Mouse (Mus musculus) adrenal gland, adult 8-10 months (tissue): ENCODE measurements around the gene F3. TPM values are rescaled to one million over a fixed set of nuclear protein-coding genes. Genes with fewer than 3 reads are reported as not detected.
A peak's percentile ranks its signal among the peaks of the same experiment; 100 is the strongest.

Experiments
- DNase-seq: peaks from one replicate; pipeline ENCODE4 v3.0.0; 2022
- total RNA-seq, 4 experiments: library from RNA; stranded (reverse); gene quantifications; 2 replicates each; pipeline ENCODE4 v1.2.4; 2022

F3 gene
- 10 to 100 TPM in 2 of 4 experiments, 1 to 10 TPM in 2; 8.5 to 12.6 (median 9.4) TPM for total RNA-seq

- DNase-seq = peak; percentile 69
These were observed at the start of gene F3 for GRCm38 (mm10) chr3:121722971-121723844. Gene F3, plus strand, starts transcription at chr3:121723537.

DNA sequence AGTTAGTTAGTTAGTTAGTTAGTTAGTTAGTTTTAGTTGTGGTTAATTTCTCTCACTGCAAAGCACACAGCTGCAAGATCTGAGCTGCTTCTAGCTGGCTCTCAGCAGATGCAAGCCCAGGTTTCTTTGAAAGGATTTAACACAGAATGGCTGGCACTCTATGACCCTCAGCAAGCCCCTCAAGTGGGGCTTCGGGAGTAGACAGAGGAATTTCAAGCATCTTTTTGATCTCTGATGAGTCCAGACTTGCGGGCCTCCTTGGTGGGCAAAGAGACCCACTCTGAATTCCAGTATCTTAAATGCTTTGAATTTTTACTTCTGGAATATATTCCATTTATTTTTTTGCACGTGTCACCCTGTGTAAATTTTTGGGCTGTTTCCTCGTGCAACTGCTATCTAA lies 44.4 kb upstream of the F3 start:
- no peak for DNase-seq

DNA sequence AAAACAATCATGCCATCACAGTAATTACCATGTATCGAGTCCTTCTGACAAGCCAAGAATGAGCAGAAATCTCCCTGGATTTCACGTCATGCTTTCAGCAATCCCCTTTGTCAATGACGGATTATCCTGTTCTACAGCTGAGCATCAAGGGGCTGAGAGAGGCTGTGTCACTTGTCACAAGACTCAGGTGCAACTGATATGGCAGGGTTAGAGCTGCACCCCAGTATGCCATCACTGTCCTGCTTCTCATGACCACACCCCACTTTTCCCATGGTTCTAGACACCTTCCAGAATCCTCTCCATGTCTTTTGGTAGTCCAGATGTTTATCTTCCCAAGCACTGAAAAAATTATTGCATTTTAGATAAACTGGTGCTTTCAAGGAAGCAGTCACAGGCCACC lies 43.9 kb upstream of the F3 start:
- DNase-seq = no peak

DNA sequence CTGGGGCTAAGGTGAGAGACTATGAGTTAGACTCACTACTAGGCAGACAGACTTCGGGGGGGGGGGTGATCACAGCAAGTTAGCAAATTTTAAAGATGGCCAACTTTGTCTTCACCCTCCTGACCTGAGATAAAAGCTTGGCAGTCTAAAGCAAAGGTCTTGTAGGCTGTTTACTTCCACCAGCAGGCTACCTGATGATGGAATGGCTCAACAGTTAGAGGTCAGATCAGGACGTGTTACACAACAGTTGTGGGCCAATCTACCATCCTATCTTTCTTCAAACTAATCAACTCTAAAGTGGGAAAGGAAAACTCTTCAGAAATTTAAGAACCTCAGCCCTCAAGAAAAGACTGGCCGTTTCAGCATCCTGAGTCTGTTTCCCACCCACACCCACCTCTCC lies 43.1 kb upstream of the F3 start:
- no peak for DNase-seq

DNA sequence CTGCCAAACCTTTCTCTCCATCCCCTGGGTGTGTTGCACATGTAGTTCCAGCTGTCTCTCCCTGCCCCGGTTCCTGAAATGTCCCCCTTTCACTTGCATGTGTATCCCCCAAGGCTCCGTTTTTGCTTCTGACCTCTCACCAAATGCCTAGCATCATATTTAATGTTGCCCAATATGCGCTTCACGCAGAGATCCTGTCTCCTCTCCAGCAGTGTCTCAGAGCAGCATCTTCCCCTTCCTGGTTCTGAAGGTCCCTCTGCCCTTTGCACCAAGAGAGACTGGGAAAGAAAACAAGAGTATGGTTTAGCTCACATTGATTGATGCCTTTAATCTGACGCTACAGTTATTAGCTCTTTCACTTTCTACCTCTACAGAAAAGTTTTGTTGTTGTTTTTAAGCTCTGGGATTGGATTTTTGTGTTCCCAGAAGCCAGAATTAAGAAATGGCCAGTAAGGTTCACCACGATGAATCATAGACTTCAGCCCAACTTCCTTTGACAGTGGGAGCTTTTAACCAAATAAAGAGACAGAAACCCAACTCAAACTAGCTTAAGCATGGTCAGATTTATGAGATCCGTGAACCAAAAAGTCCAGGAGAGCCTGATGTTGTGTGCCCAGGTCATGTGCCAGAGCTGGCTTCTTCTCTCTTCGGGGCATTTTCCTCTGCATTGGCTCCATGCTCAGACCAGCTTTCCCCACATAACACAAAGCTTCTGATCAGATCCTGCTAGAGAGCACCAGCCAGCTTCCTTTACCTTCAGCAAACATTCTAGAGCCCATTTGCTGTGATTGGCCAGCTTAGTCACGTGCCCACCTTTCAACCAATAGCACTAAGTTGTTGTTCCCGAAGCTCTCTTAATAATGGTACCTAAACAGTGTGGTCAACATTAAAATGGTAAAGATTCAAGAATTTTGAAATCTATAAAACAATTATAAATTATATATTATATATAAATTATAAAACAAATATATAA lies 40.6 kb upstream of the F3 start:
- no peak for DNase-seq

DNA sequence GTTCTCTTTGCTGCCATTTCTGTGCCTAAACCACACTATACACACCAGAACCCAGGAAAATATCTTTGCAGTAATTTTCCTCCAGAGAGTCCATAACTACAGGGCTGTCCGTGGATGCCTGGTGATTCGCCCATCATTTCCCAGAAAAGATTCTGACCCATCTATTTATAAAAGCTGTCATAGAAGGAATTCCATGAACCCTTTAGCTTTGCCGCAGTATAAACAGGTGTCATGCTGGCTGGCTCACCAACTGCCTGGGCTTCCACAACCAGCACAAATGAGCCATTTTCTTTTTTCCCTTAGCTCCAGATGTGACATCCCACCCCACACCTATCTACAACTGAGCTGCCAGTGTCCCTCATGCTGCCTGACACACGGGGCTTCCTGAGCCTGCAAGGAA lies 38.8 kb upstream of the F3 start:
- no peak for DNase-seq

- DNase-seq = no peak
These were observed 38.4 kb upstream of the F3 start for GRCm38 (mm10) chr3:121684963-121685362.

DNA sequence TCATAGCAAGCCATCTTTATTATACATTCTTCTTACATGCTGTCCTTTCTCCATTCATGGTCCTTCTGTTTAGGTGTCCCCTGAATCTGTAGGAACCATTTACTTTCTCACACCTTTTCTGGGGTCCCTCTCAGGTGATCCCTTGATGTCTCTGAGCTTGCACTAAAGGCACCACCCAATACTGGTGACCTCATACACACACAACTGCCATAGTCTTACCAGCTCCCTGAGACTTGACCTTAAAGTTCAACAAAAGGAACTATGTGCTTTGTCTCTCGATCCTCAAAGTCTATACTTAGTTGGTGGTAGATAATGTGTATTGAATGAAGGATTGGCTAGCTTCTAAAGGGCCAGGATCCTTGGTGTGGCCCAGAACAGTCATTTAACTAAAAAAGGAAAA lies 37.4 kb upstream of the F3 start:
- no peak for DNase-seq

- no peak for DNase-seq
These were observed 36.9 kb upstream of the F3 start for GRCm38 (mm10) chr3:121686408-121686911.

DNA sequence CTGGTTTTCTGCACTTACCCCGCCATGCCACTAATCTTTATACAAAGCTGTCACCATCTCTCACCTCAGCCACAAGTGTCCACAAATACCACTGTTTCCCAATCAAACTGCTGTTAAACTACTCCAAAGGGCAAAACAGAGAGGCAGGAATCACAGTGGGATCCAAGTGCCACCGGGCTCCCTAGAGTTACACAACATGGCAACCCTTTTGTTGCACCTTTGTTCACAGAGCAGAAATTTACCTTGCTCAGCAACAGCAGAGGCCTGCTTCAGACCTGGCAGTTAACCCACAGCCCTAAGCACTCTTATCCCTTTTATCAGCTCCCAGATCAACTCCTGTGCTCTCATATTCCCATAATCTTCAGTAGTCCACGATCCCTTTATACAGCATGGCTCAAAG lies 35.6 kb upstream of the F3 start:
- no peak for DNase-seq

DNA sequence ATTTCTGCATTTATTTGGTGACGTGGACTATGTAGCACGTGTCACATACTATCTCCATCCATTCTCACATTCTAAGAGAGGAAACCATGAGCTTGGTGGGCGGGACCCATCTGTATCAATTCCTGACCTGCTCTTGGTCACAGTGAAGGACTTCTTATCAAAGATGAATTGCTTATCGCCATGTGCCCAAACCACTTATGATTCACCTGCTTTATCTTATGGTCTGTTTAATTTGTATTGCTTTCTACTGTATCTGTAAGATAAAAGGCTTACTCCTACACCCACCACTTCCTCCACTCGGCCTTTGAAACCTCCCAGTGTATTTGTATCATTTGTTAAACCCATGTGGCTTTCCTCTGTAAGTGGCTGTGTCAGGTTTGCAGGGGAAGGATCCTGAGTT lies 34.3 kb upstream of the F3 start:
- DNase-seq = no peak

DNA sequence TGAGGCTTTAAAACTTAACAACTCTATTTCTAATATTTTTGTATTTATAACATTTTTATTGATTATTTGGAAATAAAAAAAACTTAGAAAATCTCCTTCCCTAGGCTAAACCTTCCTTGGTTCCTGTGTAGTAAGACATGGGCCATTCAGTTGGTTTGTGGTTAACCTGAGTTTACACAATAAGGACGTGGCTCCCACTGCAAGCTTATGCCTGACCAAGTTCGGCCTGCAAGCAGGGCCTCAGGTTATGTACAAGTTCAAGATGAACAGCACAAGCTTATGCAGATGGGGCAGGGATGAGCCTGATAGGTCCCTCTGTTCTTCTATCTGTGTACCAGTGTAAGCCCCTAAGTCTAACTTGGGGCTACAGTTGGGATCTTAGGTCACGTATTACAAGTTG lies 33.6 kb upstream of the F3 start:
- no peak for DNase-seq

GRCm38 (mm10) chr3:121693001-121693730 lies 30.2 kb upstream of the F3 start:
- no peak for DNase-seq

DNA sequence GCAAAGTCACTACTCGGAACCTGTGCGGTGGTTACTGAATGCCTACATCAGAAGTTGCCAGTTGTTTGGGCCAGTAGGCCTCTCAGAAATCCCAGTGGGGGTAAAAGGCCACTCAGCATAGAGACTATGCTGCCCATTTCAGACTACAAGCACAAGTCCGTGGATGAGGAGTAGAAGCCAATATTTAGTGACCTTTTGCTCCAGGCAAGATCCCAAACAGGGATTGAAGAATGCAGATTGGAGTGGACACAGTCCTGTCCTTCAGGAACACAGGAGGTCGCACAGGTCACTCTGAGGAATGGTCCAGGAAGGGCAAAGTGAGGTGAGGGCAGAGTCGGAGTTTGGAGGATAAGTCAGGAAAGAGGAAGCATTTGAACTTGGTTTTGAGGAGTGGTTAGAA lies 29.6 kb upstream of the F3 start:
- no peak for DNase-seq

- DNase-seq = no peak
These were observed 26.2 kb upstream of the F3 start for GRCm38 (mm10) chr3:121697169-121697568.

DNA sequence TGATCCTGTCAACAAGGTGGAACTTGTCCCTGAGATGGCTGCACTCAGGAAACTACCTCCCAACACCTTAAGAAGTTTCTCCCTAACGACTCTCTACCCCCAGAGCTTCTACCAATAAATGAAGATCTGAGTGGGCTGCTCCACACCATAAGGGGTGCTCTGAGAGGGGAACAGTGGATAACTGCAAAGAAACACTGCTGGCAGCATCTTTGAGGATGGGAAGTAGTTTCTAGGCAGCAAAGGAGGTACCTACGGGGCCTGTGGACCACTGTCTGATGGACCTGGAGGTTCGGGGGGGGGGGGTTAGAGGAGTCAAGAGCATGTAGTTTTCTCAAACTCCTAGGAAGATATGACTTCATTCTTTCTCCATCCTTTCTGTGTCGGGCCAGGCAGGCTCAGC lies 23.9 kb upstream of the F3 start:
- no peak for DNase-seq

DNA sequence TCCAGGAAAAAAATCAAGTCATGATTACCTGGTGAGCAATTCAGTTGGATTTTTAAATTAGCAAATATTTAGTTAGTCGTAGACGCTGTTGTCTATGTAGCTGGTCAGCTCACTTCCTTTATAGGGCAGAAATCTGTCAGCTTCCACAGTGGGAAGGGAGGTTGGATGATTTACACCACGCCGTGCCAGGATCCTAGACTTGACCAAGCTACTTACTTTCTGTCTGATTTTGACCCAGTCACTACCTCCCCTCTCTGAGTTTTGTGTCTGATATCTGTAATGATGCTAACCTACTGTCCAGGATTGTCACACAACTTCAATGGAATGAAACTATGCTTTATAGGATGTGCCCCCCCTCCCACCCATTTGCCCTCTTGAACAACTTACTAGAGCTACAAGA lies 23.5 kb upstream of the F3 start:
- no peak for DNase-seq

- no peak for DNase-seq
These were observed 22.9 kb upstream of the F3 start for GRCm38 (mm10) chr3:121700364-121700952.

DNA sequence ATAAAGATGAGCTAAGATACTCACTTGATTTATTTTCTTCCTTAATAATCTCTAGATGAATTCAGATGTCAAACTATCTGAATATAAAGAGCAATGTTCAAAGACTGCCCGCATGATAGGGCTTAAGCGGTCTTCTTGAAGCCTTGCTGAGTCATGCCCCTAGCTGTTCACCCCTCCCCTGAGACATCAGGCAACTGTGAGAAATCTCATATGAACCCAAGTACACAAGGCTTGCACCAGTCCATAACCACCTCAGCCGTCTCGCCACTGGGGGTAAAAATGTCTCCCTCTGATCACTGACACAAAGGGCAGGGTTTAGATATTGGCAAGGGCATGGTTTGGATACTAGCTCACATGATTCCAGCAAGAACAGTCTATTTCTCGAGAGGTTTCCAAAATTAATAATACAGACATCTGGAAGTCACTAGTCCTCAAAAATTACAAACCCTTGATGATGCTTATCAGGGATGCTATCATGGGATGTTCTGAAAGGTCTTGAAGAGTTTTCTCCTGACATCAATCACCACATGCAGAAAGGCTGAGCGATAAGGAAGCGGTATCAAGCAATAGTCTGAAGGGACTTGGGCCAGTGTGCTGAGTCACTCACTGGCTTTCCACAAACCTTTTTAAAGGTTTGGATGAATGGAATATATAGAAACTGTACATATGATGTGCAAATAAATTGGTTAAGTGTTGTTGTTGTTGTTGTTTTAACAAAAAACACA lies 20.0 kb upstream of the F3 start:
- no peak for DNase-seq

DNA sequence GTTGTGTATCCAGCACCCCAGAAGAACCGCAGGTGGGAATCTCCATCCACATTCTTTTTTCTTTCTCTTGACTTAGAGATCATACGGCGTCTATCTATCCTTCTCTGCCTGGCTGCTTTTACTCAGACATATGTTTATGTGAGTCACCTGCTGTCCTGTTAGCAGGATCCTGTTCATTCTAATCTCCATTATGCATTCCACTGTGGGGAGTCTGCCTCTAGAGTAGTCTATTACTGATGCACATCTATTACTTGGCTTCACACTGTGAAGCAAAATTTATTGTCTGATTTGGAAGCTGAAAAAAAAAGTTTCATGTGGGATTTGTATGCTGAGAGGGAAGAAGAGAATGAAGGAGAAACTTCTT lies 19.5 kb upstream of the F3 start:
- DNase-seq = no peak

- no peak for DNase-seq
These were observed 17.2 kb upstream of the F3 start for GRCm38 (mm10) chr3:121706087-121706486.

DNA sequence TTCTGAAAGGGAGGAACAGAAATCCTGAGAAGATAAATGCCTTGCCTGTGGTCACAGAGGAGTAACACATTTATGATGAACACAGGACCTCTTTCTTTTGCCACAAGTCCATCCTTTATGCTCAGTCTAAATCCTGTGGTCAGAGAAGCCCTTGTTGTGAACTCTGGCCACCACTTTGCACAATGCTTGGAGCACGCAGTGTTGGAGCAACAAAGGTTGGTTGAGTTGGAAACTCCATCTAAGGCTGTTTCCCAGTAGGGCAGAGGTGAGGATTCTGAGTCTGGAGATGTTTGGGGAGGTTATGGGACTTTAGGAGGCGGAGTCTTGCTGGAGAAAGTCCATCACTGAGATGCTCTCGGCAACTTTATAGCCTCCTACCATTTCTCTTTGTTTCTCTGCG lies 16.2 kb upstream of the F3 start:
- DNase-seq = no peak
